Mouse (Mus musculus) G1E (cell line): ENCODE results near the gene Pcbd1.

ENCODE experiments used
- CTCF ChIP-seq: IDR thresholded peaks from 2 replicates; pipeline ENCODE4 v1.5.1; 2012; ENCODE audit warnings: low read depth, low read length, inconsistent platforms, mixed read lengths
- GATA1 ChIP-seq: IDR thresholded peaks from 2 replicates; pipeline ENCODE4 v1.6.1; 2012; ENCODE audit warnings: borderline replicate concordance, low read length, inconsistent platforms, mixed read lengths
- TAL1 ChIP-seq: conservative IDR thresholded peaks from 2 replicates; pipeline ENCODE4 v1.6.1; 2012; ENCODE audit warnings: low read depth, low read length, inconsistent platforms, mixed read lengths

DNA sequence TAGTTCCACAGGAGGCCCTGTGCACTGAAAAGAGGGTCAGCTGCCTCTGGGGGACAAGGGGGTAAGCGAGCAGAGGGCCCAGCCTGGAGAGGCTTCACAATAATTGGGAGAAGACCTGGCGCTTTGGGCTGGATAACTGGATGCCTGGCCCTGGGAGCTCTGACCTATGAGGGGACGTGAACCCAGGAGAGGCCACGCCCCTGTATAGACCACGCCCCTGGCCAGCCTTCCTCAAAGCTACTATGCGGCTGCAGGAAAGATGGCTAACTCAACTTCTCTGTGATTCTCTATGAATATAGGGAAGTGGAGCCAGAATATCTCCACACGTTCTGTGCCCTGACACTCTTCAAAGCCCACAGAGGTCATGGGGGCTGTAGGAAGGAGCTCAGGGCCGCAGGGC lies 24.5 kb upstream of the Pcbd1 start:
- no peak for TF ChIP-seq CTCF
- no peak for TF ChIP-seq TAL1
- no peak for TF ChIP-seq GATA1
